Mouse (Mus musculus): ENCODE measurements at regions not wholly inside any gene's neighbourhood (a gene's known extent, or its start where the extent isn't known, plus 50 kb on each side); places are given as distances from the start of the nearest gene placed in this dataset.

- no peaks in the 10 kb centered on the region for H3K4me1 ChIP-seq (replicated peaks; ENCODE audit: control insufficient read depth, insufficient read depth, low read length)
- no peak overlapping the region for H3K4me3 ChIP-seq (ENCODE audit: control insufficient read depth, insufficient read depth, low read length)
- no peak for DNase-seq
- no peaks in the 10 kb centered on the region for H3K27me3 ChIP-seq (ENCODE audit: control insufficient read depth, insufficient read depth, low read length)
- WGBS = 80% methylated on average over 9 of the region's 9 CpGs
- H3K27ac ChIP-seq (ENCODE audit: control insufficient read depth, insufficient read depth, low read length) = no peak overlapping the region
- no peaks in the 10 kb centered on the region for H3K36me3 ChIP-seq (ENCODE audit: control insufficient read depth, insufficient read depth, low read length)
- TF ChIP-seq CTCF (IDR thresholded peaks at IDR 0.05; ENCODE audit: borderline replicate concordance, control insufficient read depth, extremely low read depth, insufficient read depth, low read length, poor library complexity) = no peak
- no peak for TF ChIP-seq POLR2A (IDR thresholded peaks at IDR 0.05; ENCODE audit: control insufficient read depth, extremely low read depth, insufficient read depth, low read length, poor library complexity)
These were observed 564.6 kb upstream of the Adam5 start for GRCm38 (mm10) chr8:25388811-25389210.

- H3K36me3 ChIP-seq (ENCODE audit: control insufficient read depth, insufficient read depth, low read length) = no peaks in the 10 kb centered on the region
- no peak for DNase-seq
- H3K4me3 ChIP-seq (ENCODE audit: control insufficient read depth, insufficient read depth, low read length) = no peak overlapping the region
- WGBS = 89% methylated on average over 5 of the region's 5 CpGs
- TF ChIP-seq POLR2A (IDR thresholded peaks at IDR 0.05; ENCODE audit: control insufficient read depth, extremely low read depth, insufficient read depth, low read length, poor library complexity) (no peak), CTCF (IDR thresholded peaks at IDR 0.05; ENCODE audit: borderline replicate concordance, control insufficient read depth, extremely low read depth, insufficient read depth, low read length, poor library complexity) (no peak)
- H3K27me3 ChIP-seq (ENCODE audit: control insufficient read depth, insufficient read depth, low read length) = no peaks in the 10 kb centered on the region
- H3K27ac ChIP-seq (ENCODE audit: control insufficient read depth, insufficient read depth, low read length) = no peak overlapping the region
- no peaks in the 10 kb centered on the region for H3K4me1 ChIP-seq (replicated peaks; ENCODE audit: control insufficient read depth, insufficient read depth, low read length)
These were observed 561.0 kb upstream of the Adam5 start for GRCm38 (mm10) chr8:25385186-25385585.

- no peak overlapping the region for H3K27ac ChIP-seq (ENCODE audit: control insufficient read depth, insufficient read depth, low read length)
- no peaks in the 10 kb centered on the region for H3K27me3 ChIP-seq (ENCODE audit: control insufficient read depth, insufficient read depth, low read length)
- H3K4me1 ChIP-seq (replicated peaks; ENCODE audit: control insufficient read depth, insufficient read depth, low read length) = no peaks in the 10 kb centered on the region
- TF ChIP-seq POLR2A (IDR thresholded peaks at IDR 0.05; ENCODE audit: control insufficient read depth, extremely low read depth, insufficient read depth, low read length, poor library complexity) (no peak), CTCF (IDR thresholded peaks at IDR 0.05; ENCODE audit: borderline replicate concordance, control insufficient read depth, extremely low read depth, insufficient read depth, low read length, poor library complexity) (no peak)
- WGBS = 91% methylated on average over 2 of the region's 2 CpGs
- no peak overlapping the region for H3K4me3 ChIP-seq (ENCODE audit: control insufficient read depth, insufficient read depth, low read length)
- no peak for DNase-seq
- H3K36me3 ChIP-seq (ENCODE audit: control insufficient read depth, insufficient read depth, low read length) = no peaks in the 10 kb centered on the region
These were observed 560.4 kb upstream of the Adam5 start for GRCm38 (mm10) chr8:25384591-25384990.

GRCm38 (mm10) chr8:25373276-25373675, 549.1 kb upstream of the Adam5 start:
- TF ChIP-seq POLR2A (IDR thresholded peaks at IDR 0.05; ENCODE audit: control insufficient read depth, extremely low read depth, insufficient read depth, low read length, poor library complexity) (no peak), CTCF (IDR thresholded peaks at IDR 0.05; ENCODE audit: borderline replicate concordance, control insufficient read depth, extremely low read depth, insufficient read depth, low read length, poor library complexity) (no peak)
- no peak for DNase-seq
- Histone ChIP-seq H3K4me1 (replicated peaks; ENCODE audit: control insufficient read depth, insufficient read depth, low read length) (peaks cover 12% of the 10 kb centered on the region), H3K27ac (ENCODE audit: control insufficient read depth, insufficient read depth, low read length) (no peak overlapping the region), H3K4me3 (ENCODE audit: control insufficient read depth, insufficient read depth, low read length) (no peak overlapping the region), H3K36me3 (ENCODE audit: control insufficient read depth, insufficient read depth, low read length) (no peaks in the 10 kb centered on the region), H3K27me3 (ENCODE audit: control insufficient read depth, insufficient read depth, low read length) (no peaks in the 10 kb centered on the region)
- 90% methylated on average over 8 of the region's 8 CpGs for WGBS

GRCm38 (mm10) chr8:25370947-25371346, 546.8 kb upstream of the Adam5 start:
- peak; percentile 20 for DNase-seq
- Histone ChIP-seq H3K4me1 (replicated peaks; ENCODE audit: control insufficient read depth, insufficient read depth, low read length) (peaks cover 12% of the 10 kb centered on the region), H3K4me3 (ENCODE audit: control insufficient read depth, insufficient read depth, low read length) (no peak overlapping the region), H3K27me3 (ENCODE audit: control insufficient read depth, insufficient read depth, low read length) (no peaks in the 10 kb centered on the region), H3K27ac (ENCODE audit: control insufficient read depth, insufficient read depth, low read length) (no peak overlapping the region), H3K36me3 (ENCODE audit: control insufficient read depth, insufficient read depth, low read length) (no peaks in the 10 kb centered on the region)
- TF ChIP-seq POLR2A (IDR thresholded peaks at IDR 0.05; ENCODE audit: control insufficient read depth, extremely low read depth, insufficient read depth, low read length, poor library complexity) = no peak
- TF ChIP-seq CTCF (IDR thresholded peaks at IDR 0.05; ENCODE audit: borderline replicate concordance, control insufficient read depth, extremely low read depth, insufficient read depth, low read length, poor library complexity) = no peak
- WGBS = 31% methylated on average over 11 of the region's 11 CpGs

- Histone ChIP-seq H3K36me3 (ENCODE audit: control insufficient read depth, insufficient read depth, low read length) (no peaks in the 10 kb centered on the region), H3K27ac (ENCODE audit: control insufficient read depth, insufficient read depth, low read length) (no peak overlapping the region), H3K4me1 (replicated peaks; ENCODE audit: control insufficient read depth, insufficient read depth, low read length) (peaks cover 13% of the 10 kb centered on the region), H3K4me3 (ENCODE audit: control insufficient read depth, insufficient read depth, low read length) (no peak overlapping the region), H3K27me3 (ENCODE audit: control insufficient read depth, insufficient read depth, low read length) (no peaks in the 10 kb centered on the region)
- TF ChIP-seq POLR2A (IDR thresholded peaks at IDR 0.05; ENCODE audit: control insufficient read depth, extremely low read depth, insufficient read depth, low read length, poor library complexity) (no peak), CTCF (IDR thresholded peaks at IDR 0.05; ENCODE audit: borderline replicate concordance, control insufficient read depth, extremely low read depth, insufficient read depth, low read length, poor library complexity) (no peak)
- WGBS = 95% methylated on average over 2 of the region's 2 CpGs
- no peak for DNase-seq
These were observed 545.2 kb upstream of the Adam5 start for GRCm38 (mm10) chr8:25369331-25369730.

GRCm38 (mm10) chr8:25368561-25369091, 544.5 kb upstream of the Adam5 start:
- Histone ChIP-seq H3K36me3 (ENCODE audit: control insufficient read depth, insufficient read depth, low read length) (no peaks in the 10 kb centered on the region), H3K4me3 (ENCODE audit: control insufficient read depth, insufficient read depth, low read length) (no peak overlapping the region), H3K4me1 (replicated peaks; ENCODE audit: control insufficient read depth, insufficient read depth, low read length) (peaks cover 17% of the 10 kb centered on the region), H3K27me3 (ENCODE audit: control insufficient read depth, insufficient read depth, low read length) (no peaks in the 10 kb centered on the region), H3K27ac (ENCODE audit: control insufficient read depth, insufficient read depth, low read length) (no peak overlapping the region)
- WGBS = 61% methylated on average over 11 of the region's 11 CpGs
- DNase-seq = peak; percentile 12
- TF ChIP-seq CTCF (IDR thresholded peaks at IDR 0.05; ENCODE audit: borderline replicate concordance, control insufficient read depth, extremely low read depth, insufficient read depth, low read length, poor library complexity) = no peak
- TF ChIP-seq POLR2A (IDR thresholded peaks at IDR 0.05; ENCODE audit: control insufficient read depth, extremely low read depth, insufficient read depth, low read length, poor library complexity) = no peak
